Mouse (Mus musculus) forebrain, embryonic 14.5 days (tissue): ENCODE data around the gene Lrfn5. TPM values are rescaled to one million over a fixed set of nuclear protein-coding genes. Genes with fewer than 3 reads are reported as not detected.
A peak's percentile ranks its signal among the peaks of the same experiment; 100 is the strongest.

Experiments used
- ATAC-seq: fragments of 200-750 bp; cut with Nextera tagmentation; 2 replicates; pipeline ENCODE4 v1.8.0; 2017; ENCODE audit warnings: mild to moderate bottlenecking, moderate library complexity
- DNase-seq: peaks from one replicate; pipeline ENCODE4 v3.0.0-alpha.2; 2015; ENCODE audit warnings: low spot score
- H3K27ac ChIP-seq: fragments of 300-500 bp; sonication (generic); 2 replicates; pipeline ENCODE4 v1.5.1; 2014; ENCODE audit warnings: low read depth, mild to moderate bottlenecking, control low read depth, low read length, moderate library complexity
- H3K27me3 ChIP-seq: fragments of 300-500 bp; sonication (generic); replicated peaks from 2 replicates; pipeline ENCODE4 v1.6.1; 2014; ENCODE audit warnings: low read length, control low read depth, mixed read lengths; ENCODE audit not compliant: control insufficient read depth, insufficient read depth
- H3K36me3 ChIP-seq: fragments of 300-500 bp; sonication (generic); 2 replicates; pipeline ENCODE4 v1.6.1; 2014; ENCODE audit warnings: low read length, control low read depth; ENCODE audit not compliant: control insufficient read depth, insufficient read depth
- H3K4me1 ChIP-seq: fragments of 300-500 bp; sonication (generic); 2 replicates; pipeline ENCODE4 v1.6.1; 2014; ENCODE audit warnings: antibody characterized with exemption, low read length, control low read depth; ENCODE audit not compliant: control insufficient read depth, insufficient read depth
- H3K4me2 ChIP-seq: fragments of 300-500 bp; sonication (generic); 2 replicates; pipeline ENCODE4 v1.6.1; 2014; ENCODE audit warnings: mild to moderate bottlenecking, control low read depth, low read length
- H3K4me3 ChIP-seq: fragments of 300-500 bp; sonication (generic); 2 replicates; pipeline ENCODE4 v1.5.1; 2014; ENCODE audit warnings: low read depth, low read length, control low read depth
- H3K9ac ChIP-seq: fragments of 300-500 bp; sonication (generic); 2 replicates; pipeline ENCODE4 v1.6.1; 2014; ENCODE audit warnings: mild to moderate bottlenecking, low read length, control low read depth, moderate library complexity
- H3K9me3 ChIP-seq: fragments of 300-500 bp; sonication (generic); replicated peaks from 2 replicates; pipeline ENCODE4 v1.6.1; 2016; ENCODE audit warnings: low read length, control low read depth, mixed read lengths; ENCODE audit not compliant: control insufficient read depth
- WGBS: fragments of 180-500 bp; shearing (Covaris S2); extraction: QIAGEN DNeasy Blood & Tissue Kit; methylation state at CpG from one replicate; pipeline ENCODE4 v1.1.7; 2014; 5-methylcytosine and 5-hydroxymethylcytosine counted together
- polyA plus RNA-seq: library from polyadenylated mRNA; unstranded; fragments of >200 nt; fragmentation: Nextera tagmentation; extraction: Ambion mirVana; gene quantifications from 2 replicates; pipeline ENCODE4 v1.2.1, GENCODE M21; 2014

Lrfn5 gene
- polyA plus RNA-seq, 1 experiment from 2014 or later, result 27.5 TPM

DNA sequence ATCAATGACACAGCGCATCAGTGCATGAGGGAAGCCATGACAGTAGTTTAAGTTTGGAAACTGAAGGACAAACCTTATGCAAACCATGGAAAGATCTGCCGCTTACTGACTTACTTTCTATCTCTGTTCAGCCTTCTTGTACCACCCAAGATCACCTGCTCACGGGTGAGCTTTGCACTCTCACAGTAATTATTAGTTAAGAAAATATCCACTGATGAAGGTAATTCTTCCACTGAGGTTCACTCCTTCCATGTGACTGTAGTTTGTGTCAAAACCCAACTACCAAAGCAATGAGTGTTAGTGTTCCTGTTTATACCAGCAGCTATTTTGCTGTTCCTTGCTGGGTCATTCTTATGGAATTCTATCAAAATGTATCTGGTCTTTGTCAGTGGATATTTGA lies 84.9 kb downstream of the Lrfn5 start:
- no peak for ATAC-seq
- H3K9me3 ChIP-seq, result no peaks in the 10 kb centered on the region

DNA sequence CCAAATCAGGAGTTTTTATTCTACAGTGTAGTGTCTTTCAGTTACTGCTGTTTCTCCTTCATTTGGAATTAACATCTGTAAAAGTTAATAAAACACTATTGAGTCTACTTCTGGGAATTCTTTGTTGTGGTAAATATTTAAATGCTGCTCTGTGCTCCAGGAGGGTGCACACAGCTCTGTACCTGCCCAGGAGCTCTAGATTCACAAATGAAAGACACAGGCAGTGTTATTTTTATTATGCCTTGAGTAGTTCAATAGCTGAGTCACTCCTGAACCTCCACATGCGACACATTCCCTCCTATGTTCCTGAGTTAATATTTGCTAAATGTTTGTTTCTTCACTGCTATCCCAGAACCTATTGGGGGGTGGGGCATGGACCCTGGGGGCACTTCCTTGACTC lies 87.1 kb downstream of the Lrfn5 start:
- Histone ChIP-seq H3K36me3 (no peaks in the 10 kb centered on the region), H3K9me3 (no peaks in the 10 kb centered on the region), H3K27me3 (no peaks in the 10 kb centered on the region), H3K4me1 (no peaks in the 10 kb centered on the region), H3K27ac (no peak overlapping the region), H3K9ac (no peak overlapping the region), H3K4me2 (no peak overlapping the region), H3K4me3 (no peak overlapping the region)
- 74% methylated on average over 1 of the region's 1 CpGs for WGBS
- ATAC-seq (no peak), DNase-seq (no peak)

More for the DNA sequence above, 84.9 kb downstream of the Lrfn5 start:
- Histone ChIP-seq H3K4me1 (no peaks in the 10 kb centered on the region), H3K4me3 (no peak overlapping the region), H3K4me2 (no peak overlapping the region), H3K27ac (no peak overlapping the region), H3K9ac (no peak overlapping the region), H3K36me3 (no peaks in the 10 kb centered on the region), H3K27me3 (no peaks in the 10 kb centered on the region)
- 90% methylated on average over 3 of the region's 3 CpGs for WGBS
- no peak for DNase-seq

GRCm38 (mm10) chr12:61624532-61624931 lies 101.6 kb downstream of the Lrfn5 start:
- H3K27ac ChIP-seq, result no peak overlapping the region
- H3K4me1 ChIP-seq, result no peaks in the 10 kb centered on the region
- ATAC-seq, result no peak
- no peak for DNase-seq
- no peak overlapping the region for H3K4me3 ChIP-seq
- no peaks in the 10 kb centered on the region for H3K9me3 ChIP-seq
- H3K27me3 ChIP-seq, result no peaks in the 10 kb centered on the region
- no peak overlapping the region for H3K4me2 ChIP-seq
- H3K36me3 ChIP-seq, result no peaks in the 10 kb centered on the region
- no peak overlapping the region for H3K9ac ChIP-seq

DNA sequence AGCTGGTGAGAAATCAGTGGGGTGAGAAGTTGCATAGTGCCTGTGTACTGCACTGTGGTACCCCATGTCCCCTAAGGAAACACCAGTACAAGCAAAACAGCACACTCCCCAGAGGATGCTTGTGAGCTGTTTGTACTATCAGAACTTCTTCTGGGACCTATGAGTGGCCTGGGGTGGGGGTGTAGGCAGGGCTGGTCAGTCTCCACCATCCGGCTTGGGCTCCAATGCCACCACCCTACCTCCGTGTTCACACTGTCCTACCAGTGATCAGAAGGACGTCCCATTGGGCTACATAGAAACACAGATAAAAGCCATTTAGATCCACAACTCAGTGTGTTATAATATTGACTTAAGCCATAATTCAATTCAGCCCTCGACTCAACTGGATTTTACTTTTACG lies 131.4 kb downstream of the Lrfn5 start:
- Histone ChIP-seq H3K4me1 (no peaks in the 10 kb centered on the region), H3K4me2 (no peak overlapping the region), H3K27ac (no peak overlapping the region), H3K9ac (no peak overlapping the region), H3K36me3 (no peaks in the 10 kb centered on the region), H3K9me3 (no peaks in the 10 kb centered on the region), H3K27me3 (no peaks in the 10 kb centered on the region), H3K4me3 (no peak overlapping the region)
- ATAC-seq (no peak), DNase-seq (no peak)
- WGBS, result 86% methylated on average over 5 of the region's 5 CpGs

DNA sequence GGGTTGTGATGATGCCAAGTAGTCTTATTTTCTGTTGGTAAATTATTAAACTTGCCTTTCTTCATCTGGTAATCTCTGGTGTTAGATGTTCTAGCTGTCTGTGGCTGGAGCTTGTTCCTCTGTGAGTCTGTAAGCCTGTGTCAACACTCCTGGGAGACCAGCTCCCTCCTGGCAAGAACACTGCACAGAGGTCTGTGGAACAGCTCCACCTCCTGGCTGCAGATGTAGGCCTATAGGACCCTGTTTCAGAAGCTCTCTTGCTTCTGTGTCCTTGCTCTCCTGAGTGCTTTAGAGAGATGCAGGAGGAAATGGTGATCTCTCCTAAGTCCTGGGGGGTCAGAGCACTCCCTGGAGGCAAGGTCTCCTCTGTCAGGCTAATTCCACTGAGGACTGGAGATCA lies 200.2 kb downstream of the Lrfn5 start:
- no peak overlapping the region for H3K4me3 ChIP-seq
- ATAC-seq (no peak), DNase-seq (peak; percentile 13)
- no peaks in the 10 kb centered on the region for H3K9me3 ChIP-seq
- no peak overlapping the region for H3K4me2 ChIP-seq
- H3K4me1 ChIP-seq, result no peaks in the 10 kb centered on the region
- no peaks in the 10 kb centered on the region for H3K36me3 ChIP-seq
- no peaks in the 10 kb centered on the region for H3K27me3 ChIP-seq
- no peak overlapping the region for H3K27ac ChIP-seq
- H3K9ac ChIP-seq, result no peak overlapping the region

- Histone ChIP-seq H3K4me2 (no peak overlapping the region), H3K27ac (no peak overlapping the region), H3K27me3 (no peaks in the 10 kb centered on the region), H3K9ac (no peak overlapping the region), H3K4me3 (no peak overlapping the region), H3K9me3 (no peaks in the 10 kb centered on the region), H3K4me1 (no peaks in the 10 kb centered on the region), H3K36me3 (no peaks in the 10 kb centered on the region)
- DNase-seq, result peak; percentile 68
- WGBS, result 70% methylated on average over 4 of the region's 4 CpGs
- ATAC-seq, result no peak
These were observed 284.2 kb downstream of the Lrfn5 start for GRCm38 (mm10) chr12:61807073-61807605.

DNA sequence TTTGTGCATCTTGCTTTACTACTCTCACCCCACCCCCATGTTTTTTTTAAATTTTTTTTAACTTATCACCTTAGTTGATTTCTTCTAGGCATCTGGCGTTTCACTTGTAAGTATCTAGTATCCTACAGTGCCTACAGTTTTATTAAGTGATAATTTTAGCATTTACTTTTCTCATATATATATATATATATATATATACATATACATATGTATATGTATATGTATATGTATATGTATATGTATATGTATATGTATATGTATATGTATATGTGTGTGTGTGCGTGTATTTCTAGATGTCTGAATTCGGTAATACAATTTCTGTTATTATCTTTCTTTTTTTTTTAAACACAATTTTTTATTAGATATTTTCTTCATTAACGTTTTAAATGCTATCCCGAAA lies 300.7 kb downstream of the Lrfn5 start:
- Histone ChIP-seq H3K9ac (no peak overlapping the region), H3K4me3 (no peak overlapping the region), H3K27ac (no peak overlapping the region), H3K4me1 (no peaks in the 10 kb centered on the region), H3K4me2 (no peak overlapping the region), H3K36me3 (no peaks in the 10 kb centered on the region), H3K9me3 (no peaks in the 10 kb centered on the region), H3K27me3 (no peaks in the 10 kb centered on the region)
- DNase-seq (no peak), ATAC-seq (no peak)
- 89% methylated on average over 5 of the region's 5 CpGs for WGBS

DNA sequence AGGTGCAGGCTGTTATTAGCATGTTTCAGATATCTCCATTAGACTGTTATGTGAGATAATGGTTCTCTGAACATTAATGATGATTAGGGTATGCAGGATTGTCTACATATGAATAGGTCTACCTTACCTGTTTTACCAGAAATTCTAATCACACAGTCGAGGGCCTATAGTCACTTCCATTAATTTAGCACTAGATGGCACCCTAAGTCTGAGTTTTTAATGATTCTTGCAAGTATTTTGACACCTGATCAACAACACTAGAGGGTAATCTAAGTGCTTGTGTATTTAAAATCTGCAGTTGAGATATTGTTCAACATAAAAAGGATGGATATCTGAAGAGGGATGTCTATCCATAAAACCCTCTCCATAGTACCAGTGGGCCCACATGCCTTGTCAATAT lies 303.4 kb downstream of the Lrfn5 start:
- DNase-seq (peak; percentile 31), ATAC-seq (no peak)
- no peaks in the 10 kb centered on the region for H3K9me3 ChIP-seq
- H3K4me1 ChIP-seq, result no peaks in the 10 kb centered on the region
- no peak overlapping the region for H3K27ac ChIP-seq
- no peaks in the 10 kb centered on the region for H3K27me3 ChIP-seq
- no peaks in the 10 kb centered on the region for H3K36me3 ChIP-seq
- no peak overlapping the region for H3K4me2 ChIP-seq
- H3K4me3 ChIP-seq, result no peak overlapping the region
- 10% methylated on average over 1 of the region's 1 CpGs for WGBS
- H3K9ac ChIP-seq, result no peak overlapping the region

- no peak overlapping the region for H3K27ac ChIP-seq
- H3K4me2 ChIP-seq, result no peak overlapping the region
- 74% methylated on average over 9 of the region's 9 CpGs for WGBS
- DNase-seq (peak; percentile 54), ATAC-seq (peak; percentile 42; the same call in 1 of the 2 replicates)
- no peaks in the 10 kb centered on the region for H3K9me3 ChIP-seq
- H3K36me3 ChIP-seq, result no peaks in the 10 kb centered on the region
- no peaks in the 10 kb centered on the region for H3K4me1 ChIP-seq
- no peak overlapping the region for H3K4me3 ChIP-seq
- no peaks in the 10 kb centered on the region for H3K27me3 ChIP-seq
- H3K9ac ChIP-seq, result no peak overlapping the region
These were observed 319.8 kb downstream of the Lrfn5 start for GRCm38 (mm10) chr12:61842599-61843291.
